Mouse (Mus musculus): ENCODE measurements at regions not wholly inside any gene's neighbourhood (a gene's known extent, or its start where the extent isn't known, plus 50 kb on each side); places are given as distances from the start of the nearest gene placed in this dataset.

DNA sequence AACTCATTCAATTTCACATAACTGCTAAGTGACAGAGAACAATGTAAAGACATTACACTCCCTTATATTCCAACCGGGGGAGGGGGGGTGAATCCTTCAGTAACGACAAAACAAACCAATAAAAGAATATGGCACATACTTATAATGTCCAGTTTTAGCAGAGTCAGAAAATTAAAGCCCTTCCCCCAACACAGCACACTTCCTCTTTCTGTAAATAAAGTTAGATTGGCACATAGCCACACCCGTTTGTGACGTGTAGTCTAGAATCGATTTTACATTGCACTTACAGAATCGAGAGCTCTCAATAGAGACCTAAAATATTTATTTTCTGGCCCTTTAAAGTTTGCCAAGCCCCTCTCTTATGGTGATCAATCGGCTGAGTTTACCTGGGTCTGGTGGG, 85.0 kb upstream of the Cacul1 start:
- no peak for TF ChIP-seq POLR2A (IDR thresholded peaks at IDR 0.05; ENCODE audit: extremely low read depth, insufficient read depth, low read length)
- Histone ChIP-seq H3K79me2 (ENCODE audit: control insufficient read depth, insufficient read depth, low read length) (no peaks in the 10 kb centered on the region), H3K36me3 (ENCODE audit: control insufficient read depth, insufficient read depth, low read length) (no peaks in the 10 kb centered on the region), H3K9ac (ENCODE audit: low read depth, low read length) (no peak overlapping the region), H3K4me3 (ENCODE audit: insufficient read depth, low read depth, low read length) (no peak overlapping the region), H3K27me3 (ENCODE audit: control insufficient read depth, insufficient read depth, low read length) (no peaks in the 10 kb centered on the region), H3K4me1 (ENCODE audit: control insufficient read depth, insufficient read depth, low read length) (no peaks in the 10 kb centered on the region), H3K27ac (replicated peaks; ENCODE audit: insufficient read depth, low read depth, low read length) (no peak overlapping the region)
- WGBS = 76% methylated on average over 7 of the region's 7 CpGs
- DNase-seq (ENCODE audit: extremely low read depth, low read depth, low spot score) = peak; percentile 13

DNA sequence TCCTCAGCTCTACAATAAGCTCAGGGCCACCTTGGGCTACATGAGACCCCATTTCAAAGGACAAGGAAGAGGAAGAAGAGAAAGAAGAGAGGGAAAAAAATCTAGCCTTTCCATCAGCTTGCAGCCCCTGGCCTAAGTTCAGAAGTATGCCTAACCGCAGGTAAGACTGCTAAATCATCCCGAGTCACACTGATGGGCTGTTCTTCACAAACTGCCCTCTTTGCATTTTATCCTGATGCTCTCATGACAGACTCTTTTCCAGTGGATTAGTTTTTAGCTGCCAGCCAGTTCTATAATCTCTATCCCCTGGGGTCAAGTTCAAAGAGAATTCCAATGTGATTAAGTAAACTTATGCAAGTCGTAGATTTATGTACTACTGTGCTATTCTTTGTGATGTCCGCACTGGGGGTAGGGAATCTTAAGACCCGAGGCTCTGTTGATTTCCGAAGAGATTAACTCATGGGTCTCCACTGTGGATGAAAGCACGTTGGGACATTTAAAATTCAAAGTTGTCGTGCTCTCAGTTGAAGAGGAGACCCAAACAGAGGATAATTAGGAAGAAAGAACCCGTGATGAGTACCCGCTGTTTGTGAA, 70.4 kb upstream of the Cacul1 start:
- TF ChIP-seq CTCF (IDR thresholded peaks at IDR 0.05; ENCODE audit: low read depth, low read length) (no peak), POLR2A (IDR thresholded peaks at IDR 0.05; ENCODE audit: extremely low read depth, insufficient read depth, low read length) (no peak)
- Histone ChIP-seq H3K4me3 (ENCODE audit: insufficient read depth, low read depth, low read length) (no peak overlapping the region), H3K79me2 (ENCODE audit: control insufficient read depth, insufficient read depth, low read length) (no peaks in the 10 kb centered on the region), H3K4me1 (ENCODE audit: control insufficient read depth, insufficient read depth, low read length) (no peaks in the 10 kb centered on the region), H3K36me3 (ENCODE audit: control insufficient read depth, insufficient read depth, low read length) (no peaks in the 10 kb centered on the region), H3K27ac (replicated peaks; ENCODE audit: insufficient read depth, low read depth, low read length) (no peak overlapping the region), H3K27me3 (ENCODE audit: control insufficient read depth, insufficient read depth, low read length) (0 out of 2 replicates have a peak, but pooled peaks cover 4% of the 10 kb centered on the region), H3K9ac (ENCODE audit: low read depth, low read length) (no peak overlapping the region)
- WGBS = 32% methylated on average over 10 of the region's 10 CpGs
- no peak for DNase-seq (ENCODE audit: extremely low read depth, low read depth, low spot score)

DNA sequence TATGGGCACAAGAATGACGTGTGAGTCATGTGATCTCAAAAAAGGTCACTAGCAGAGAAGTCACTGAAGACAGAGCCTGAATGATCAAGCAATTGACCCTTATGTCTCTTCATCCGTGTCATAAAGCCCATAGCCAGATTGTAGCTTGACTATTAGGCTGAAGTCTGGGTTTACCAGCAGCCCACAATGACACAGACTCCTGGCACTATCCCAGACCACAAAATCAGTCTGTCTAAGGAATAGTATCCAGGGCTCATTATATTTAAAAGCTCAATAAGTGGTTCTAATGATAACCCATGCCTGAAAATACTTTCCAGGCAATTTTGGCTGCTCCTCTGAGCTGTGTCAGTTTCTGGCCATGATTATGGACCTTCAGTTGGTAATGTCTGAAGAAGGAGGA, 59.2 kb upstream of the Cacul1 start:
- H3K27me3 ChIP-seq (ENCODE audit: control insufficient read depth, insufficient read depth, low read length) = no peaks in the 10 kb centered on the region
- DNase-seq (ENCODE audit: extremely low read depth, low read depth, low spot score) = no peak

More for the DNA sequence above, 59.2 kb upstream of the Cacul1 start:
- WGBS = 50% methylated on average over 2 of the region's 2 CpGs
- TF ChIP-seq POLR2A (IDR thresholded peaks at IDR 0.05; ENCODE audit: extremely low read depth, insufficient read depth, low read length) (no peak), CTCF (IDR thresholded peaks at IDR 0.05; ENCODE audit: low read depth, low read length) (no peak)
- Histone ChIP-seq H3K36me3 (ENCODE audit: control insufficient read depth, insufficient read depth, low read length) (no peaks in the 10 kb centered on the region), H3K4me1 (ENCODE audit: control insufficient read depth, insufficient read depth, low read length) (no peaks in the 10 kb centered on the region), H3K79me2 (ENCODE audit: control insufficient read depth, insufficient read depth, low read length) (no peaks in the 10 kb centered on the region), H3K4me3 (ENCODE audit: insufficient read depth, low read depth, low read length) (no peak overlapping the region), H3K27ac (replicated peaks; ENCODE audit: insufficient read depth, low read depth, low read length) (no peak overlapping the region), H3K9ac (ENCODE audit: low read depth, low read length) (no peak overlapping the region)
